Mouse (Mus musculus) urinary bladder, postnatal 14 days (tissue): ENCODE data around the gene Immp2l.

Experiments used
- DNase-seq: peaks from one replicate; pipeline ENCODE4 v3.0.0; 2021; ENCODE audit warnings: low spot score

The Immp2l gene

DNA sequence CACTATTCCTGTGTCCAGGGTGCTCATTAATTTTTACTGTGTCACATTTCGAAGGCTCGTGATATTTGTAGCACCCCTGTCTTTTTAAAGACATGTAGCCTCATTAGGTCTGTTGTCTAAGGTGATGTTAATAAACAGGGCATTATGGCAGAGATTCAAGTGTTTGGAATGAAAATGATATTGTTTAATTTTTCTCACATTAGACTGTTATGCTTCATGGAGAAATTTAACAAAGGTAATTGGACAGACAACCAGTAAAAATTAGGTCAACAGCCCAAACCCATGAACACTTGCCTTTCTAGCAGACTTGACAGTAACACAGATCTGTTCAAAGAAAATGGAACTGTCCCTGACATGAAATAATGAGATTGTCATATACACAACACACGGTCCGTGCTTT, 292.5 kb downstream of the Immp2l start:
- no peak for DNase-seq

DNA sequence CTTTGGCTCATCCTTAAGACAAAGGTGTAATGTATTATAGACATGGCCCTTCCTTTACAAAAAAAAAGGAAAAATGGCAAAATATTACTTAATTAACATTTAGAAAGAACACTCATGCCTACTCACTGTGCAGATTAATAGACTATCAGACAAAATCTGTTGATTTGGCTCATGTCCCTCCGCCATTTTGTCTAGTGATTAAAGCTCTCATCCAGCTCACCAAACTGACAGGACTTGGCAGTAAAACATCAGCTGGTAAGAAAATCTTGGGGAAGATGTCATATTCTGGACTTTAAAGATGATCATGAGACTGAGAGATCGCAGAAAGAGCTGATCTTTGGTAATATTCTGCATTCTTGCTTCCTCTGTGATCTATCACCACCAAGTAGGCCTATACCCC, 293.5 kb downstream of the Immp2l start:
- DNase-seq, result no peak

DNA sequence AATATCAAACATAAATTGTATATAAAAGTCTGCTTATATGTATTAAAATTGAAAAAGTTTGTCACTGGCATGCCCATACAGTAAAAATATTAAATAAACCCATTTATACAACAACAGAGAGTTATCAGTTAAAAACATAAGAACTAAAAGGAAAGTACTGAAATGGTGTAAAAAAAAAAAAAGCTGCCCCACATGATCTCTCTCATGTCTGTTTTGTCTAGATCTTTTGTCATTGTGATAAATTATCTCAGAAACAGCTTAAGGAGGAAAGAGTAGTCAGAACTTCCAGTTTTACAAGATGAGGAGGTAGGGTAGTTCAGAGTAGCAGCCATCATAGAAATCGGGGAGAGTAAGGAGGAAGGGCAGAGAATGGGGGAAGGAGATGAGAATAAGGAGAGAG, 298.1 kb downstream of the Immp2l start:
- no peak for DNase-seq

DNA sequence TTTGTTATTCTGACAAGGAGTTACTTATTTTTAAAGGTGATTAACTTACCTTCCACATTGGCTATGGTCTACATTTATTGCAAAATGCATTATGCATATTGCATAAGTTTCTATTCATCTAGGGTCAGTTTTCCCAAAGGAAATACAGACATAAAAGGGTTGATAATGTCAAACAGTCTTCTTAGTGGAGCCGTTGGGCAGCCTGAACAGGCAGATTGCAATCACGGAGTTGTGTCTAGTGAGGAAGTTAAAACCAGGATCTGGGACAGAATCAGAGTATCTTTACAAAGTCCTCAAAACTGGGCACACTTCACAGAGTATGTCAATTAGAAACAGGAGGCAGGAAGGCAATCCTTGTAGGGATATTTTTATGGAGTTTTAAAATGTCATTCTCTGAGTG, 300.5 kb downstream of the Immp2l start:
- DNase-seq, result no peak

DNA sequence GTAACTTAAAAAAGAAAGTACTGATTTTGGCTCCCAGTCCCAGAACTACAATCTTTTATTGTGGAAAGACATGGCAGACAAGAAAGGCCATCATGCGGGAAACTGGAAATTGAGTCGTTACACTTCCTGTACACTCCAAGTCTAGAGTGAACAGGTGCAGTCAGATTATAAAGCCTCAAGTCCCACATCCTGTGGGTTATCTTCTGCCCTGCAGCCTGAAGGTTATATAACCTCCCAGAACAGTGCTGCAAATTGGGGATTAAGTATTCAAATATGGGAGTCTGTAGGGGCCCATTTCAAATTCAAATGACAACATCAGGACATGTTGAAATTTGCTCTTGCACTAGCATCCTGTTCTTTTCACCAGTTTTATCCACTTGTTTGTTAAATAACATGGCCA, 301.9 kb downstream of the Immp2l start:
- no peak for DNase-seq

DNA sequence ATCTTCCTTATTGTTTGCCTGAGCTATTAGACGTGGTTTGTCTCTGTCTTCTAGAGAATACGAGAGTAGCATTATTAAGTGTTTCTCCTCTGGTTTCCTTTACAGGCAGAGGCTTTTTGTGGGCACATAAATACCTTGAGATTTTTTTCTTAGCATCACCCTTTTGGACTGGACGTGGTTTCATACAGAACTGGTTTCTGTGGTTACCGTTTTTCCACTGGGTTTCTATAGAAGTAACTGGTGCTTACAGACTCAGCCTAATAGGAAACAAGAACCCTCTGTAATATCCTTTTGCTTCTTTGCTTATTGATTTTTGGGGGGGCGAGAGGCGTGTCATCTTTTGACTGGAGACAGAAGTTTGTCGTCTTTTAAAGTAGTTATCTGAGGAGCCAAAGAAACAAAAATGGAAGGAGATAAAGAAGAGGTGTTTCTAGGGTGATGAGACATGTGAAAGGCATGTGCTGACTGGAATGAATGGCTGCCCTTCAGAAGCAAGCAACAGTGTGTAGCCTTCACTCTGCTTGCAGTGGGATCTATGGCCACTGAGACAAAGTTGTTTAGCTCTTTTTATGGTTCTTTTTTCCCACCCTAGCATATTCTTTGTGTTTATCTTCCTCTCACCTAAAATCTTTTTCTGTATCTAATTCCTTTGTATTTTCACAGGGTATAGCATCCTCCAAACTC, 307.2 kb downstream of the Immp2l start:
- no peak for DNase-seq

DNA sequence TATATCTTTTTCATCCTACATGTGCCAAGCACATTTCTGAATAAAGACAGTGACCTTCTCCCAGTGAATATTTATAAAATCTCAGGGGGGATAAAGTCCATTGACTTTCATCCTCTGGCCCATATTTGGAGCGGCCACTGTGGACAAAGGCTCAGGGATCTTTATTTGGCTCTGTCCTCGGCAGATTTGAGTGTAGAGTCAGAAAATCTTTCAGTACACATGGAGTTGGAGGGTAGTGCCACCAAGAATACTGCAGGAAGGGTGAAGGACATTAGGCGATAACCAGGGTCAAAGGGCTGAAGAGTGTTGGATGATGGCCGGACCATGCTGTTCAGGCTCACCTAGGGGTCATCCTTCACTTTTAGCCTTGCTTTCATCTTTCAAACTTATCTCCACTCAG, 321.7 kb downstream of the Immp2l start:
- DNase-seq, result no peak

DNA sequence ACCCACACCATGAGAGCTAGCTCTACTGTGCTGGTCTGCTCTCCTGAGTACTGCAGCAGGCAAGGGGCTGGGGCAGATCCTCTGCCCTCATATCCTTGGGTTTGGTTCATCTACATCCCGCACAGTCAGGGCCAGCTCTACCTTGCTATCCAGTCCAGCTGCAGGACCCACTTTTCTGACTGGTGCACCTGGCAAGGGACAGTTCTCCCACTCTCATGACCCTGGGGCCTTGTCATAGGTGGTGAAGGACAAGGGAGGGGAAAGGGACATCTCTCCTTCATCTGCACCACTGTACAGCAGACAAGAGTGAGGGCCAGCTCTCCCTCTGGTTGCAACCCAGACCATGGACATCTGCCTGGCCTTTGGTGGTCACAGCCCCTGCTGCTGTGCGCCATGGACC, 323.6 kb downstream of the Immp2l start:
- DNase-seq, result no peak

DNA sequence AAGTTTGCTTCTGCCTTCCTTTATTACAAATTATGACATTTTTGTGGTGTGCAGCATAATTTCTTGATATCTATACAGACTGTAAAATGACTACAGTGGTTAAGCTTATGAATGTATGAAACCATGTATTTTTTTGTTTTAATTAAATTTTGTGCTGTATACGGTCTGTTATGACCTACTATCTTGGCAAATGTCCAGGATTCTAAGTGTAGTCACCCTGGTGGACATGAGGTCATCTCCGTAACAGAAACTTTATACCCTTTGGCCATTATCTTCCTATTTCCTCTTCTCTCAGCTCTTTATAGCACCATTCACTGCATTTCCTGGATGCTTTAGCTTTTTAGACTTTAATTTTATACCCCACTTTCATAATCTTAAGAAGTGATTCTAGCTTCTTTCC, 325.5 kb downstream of the Immp2l start:
- DNase-seq, result no peak

DNA sequence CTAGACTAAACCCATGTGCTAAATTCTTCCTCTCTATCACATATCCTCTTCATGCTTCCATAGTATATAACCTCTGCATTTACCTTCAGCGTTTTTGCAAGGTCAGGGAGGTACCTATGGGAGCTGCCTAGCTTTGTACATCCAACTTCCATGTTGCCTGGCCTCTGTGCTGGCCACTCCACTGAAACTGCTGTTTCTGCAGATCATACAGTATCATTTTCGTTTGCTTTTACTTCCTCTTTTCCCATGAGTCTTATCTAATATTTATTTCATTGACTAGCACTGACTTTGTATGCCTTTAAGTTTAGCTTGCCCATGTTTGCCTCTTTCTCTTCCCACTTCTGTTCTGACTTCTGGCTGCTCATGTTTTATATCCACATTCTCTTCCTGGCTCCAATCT, 325.9 kb downstream of the Immp2l start:
- DNase-seq, result no peak

DNA sequence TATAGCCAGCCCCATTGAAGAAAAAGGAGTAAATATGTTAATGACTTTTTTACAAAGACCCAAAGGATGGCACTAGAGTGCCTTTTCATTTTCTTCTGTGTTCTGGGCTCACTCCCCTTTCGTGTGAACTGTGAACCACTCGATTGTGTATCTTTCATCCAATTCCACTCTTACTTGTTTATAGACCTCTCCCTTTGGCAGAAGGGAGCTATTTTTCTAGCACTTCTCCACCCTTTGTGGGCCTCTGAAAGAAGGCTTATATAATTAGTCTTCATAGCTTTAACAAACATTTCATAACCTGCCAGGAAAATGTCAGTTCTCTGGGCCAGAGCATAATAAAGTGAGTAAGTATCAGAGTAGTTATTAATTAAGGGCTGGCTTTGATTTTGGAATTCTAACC, 327.4 kb downstream of the Immp2l start:
- DNase-seq, result no peak

DNA sequence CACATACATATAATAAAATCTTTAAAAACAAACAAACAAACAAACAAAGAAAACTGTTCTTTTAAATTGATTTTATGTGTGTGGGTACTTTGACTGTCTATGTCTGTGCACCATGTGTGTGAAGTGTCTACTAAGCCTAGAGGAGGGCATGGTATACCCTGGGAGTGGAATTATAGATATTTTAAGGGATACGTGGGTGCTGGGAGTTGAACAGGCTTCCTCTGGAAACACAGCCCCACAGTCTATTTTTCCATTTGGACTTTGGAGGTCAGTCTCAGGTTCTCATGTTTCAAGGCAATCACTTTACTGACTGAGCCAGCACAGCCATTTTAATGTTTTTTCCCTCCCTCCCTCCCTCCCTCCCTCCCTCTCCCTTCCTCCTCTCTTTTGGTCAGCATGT, 331.0 kb downstream of the Immp2l start:
- DNase-seq, result no peak

DNA sequence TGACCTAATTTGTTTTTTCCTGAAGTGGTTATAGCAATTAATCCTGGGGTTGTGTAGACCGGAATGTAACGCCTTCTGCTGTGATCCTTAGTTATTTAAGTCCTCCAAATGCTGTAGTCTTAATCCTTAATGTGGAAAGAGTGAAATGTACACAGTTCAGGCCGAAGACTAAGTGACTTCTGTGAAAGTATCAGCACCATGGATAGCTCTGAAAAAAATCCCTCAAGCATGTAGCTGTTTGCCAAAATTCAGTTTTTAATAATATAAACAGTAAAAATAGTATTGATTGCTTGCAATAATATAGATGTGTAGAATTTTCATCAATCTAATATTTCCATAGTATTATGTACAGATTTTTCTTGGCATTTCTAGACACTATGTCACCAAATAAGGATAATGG, 332.1 kb downstream of the Immp2l start:
- no peak for DNase-seq

DNA sequence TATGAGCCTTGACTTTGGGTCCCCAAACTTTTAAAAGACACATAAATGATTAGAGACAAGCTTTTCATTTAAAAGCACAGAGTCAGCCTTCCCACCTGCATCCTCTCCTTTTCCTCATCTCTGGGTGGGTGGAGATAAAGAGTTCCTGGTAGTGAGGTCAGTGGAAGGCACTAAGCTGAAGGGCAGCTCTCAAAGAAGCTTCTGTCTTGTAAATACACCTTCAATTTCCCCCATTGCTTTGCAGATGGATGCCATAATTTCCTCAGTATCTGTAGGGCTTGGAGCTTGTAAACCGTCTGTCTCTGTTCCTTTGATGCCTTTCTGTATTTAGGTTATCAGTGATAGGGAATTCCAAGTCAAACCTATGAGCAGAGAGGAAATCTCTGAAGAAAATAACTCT, 362.8 kb downstream of the Immp2l start:
- no peak for DNase-seq

DNA sequence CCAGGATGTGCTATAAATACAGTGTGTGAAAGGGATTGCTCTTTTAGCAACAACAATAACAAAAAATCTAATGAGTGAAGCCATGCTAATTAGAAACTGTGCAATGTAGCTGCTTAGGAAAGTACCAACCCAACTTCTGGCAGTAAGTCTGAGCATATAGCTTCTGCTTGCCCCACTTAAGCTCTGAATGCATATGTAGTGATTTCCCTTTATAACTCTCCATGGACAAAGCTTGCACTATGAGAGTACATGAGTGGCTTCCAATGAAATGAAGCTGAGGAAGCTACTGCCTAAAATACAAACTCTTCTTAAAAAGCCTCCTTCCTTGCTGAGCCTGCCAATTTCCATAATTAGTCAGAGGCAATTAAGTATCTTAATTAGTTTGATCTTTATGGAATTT, 370.3 kb downstream of the Immp2l start:
- DNase-seq, result no peak

DNA sequence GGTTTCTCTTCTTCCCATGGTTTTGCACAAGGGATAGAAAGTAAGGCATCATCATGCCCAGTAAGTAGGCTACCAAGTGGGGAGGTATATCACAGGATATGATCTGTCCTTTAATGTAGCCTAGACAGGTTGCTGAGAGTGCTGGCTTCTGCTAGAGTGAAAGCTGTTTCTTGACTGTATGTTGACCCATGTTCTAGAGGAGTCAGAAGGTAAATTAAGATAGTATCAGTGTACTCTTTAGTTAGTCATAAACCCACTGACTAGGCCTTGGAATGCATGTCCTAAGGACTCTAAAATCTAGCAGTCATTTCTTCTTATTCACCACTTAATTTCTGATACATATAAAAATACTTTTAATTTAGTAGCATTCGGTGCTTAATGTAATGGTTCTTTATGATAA, 377.2 kb downstream of the Immp2l start:
- no peak for DNase-seq

DNA sequence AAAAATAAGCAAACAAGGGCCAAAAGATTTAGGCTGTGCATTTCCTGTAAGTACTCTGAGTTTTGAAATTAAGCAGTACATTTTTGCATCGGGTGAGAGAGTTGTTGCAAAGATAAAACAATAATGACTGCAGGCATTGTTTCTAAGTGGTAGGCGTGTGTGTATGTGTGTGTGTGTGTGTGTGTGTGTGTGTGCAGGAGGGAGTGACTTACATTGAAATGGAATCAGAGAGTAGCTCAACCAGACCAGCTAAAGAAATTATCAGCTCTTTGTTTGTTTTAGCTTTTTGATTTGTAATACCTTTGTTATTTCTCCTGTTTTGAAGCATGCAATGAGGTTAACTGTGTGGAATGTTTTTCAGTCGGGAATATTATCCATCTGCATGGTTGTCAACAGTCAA, 378.0 kb downstream of the Immp2l start:
- peak; percentile 4 for DNase-seq

DNA sequence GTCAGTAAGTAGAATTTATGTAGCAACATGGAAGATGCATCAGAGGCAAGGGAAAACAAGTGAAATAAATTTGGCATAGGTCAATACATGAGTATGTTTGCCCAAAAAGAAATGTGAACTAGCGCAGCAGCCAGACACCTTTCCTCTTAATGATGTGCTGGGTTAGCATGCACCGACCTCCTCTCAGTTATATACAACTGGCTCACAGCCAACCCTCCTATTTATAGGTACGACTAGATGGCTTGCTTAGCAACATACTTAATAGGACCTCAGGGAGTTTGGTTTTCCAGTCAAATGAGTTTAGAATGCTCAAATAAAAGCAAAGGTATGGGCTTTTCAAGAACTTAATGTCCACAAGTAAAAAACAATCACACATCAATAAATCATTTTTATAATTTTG, 385.5 kb downstream of the Immp2l start:
- no peak for DNase-seq

DNA sequence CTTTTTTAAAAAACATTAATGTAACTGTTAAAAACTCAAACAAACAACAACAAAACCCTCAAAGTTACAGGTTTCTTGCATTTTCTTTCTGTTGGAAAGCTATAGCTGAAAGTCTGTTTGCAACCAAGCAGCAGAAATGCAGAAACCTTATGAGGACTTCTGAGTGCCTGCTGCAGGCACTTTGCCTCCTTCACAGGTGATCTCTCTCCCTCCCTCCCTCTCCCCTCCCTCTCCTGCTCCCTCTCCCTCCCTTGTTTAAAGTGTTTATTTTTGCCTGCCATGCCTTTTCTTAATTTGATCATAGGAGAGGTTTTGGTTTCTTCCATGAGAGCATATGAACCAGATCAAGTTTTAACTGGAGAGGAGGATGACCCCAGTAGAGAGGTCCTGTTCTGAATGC, 392.7 kb downstream of the Immp2l start:
- DNase-seq, result no peak

DNA sequence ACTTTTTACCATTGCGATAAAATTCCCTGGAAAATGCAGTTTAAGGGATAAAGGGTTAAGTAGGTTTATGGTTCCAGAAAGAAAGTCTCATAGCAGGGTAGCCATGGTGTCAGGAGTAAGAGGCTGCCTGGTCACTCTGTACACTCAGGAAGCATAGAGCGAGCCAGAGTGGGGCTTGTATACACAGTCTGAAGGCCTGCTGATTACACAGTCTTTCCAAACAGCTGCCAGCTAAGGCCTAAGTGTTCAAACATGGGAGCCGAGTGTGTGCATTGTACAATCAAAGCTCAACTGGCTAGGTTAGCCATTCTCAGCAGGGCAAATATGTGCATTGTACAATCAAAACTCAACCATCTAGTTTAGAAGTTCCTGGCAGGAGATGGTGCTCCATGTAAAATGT, 393.2 kb downstream of the Immp2l start:
- no peak for DNase-seq

DNA sequence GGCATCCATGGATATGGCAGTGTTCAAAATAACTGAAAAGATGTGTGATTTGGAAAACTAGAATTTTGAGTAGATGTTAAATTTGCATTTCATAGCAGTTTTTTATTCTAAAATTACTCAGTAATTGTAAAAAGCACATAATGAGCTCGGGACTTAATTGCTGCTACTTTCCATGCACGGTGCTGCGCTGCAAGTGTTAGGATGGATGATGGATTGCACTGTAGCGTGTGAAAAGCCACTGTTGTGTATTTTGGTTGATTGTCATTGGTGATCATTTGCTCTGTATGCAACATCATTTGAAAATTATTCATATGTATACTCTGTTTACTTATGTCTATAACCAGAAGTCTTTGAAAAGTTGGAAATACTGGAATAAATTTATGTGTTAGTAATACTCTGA, 394.1 kb downstream of the Immp2l start:
- no peak for DNase-seq

DNA sequence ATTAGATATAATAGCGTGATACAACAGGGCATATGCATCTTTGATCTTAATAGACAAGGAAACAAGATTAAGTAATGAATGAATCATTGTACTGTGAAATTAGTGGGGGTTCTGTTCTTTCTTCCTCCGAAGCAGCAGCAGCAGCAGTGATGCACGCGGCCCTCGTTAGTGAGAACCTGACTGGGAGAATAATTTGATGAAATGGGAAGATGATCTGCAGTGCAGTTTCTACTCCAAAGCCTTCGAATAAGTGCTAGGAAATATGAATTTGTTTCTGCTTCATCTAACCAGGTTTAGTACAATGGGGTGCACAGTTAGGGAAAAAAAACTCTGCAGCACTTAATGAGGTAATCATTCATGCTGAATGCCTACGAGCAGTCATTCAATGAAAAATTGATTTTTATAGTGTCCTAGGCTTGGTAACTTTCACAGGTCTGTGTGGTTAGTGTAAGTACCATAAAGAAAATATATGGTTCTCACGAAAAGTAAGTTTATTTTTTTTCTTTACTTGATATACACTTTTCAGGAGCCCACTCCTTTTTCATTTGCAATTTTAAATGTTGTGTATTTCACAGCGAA, 401.3 kb downstream of the Immp2l start:
- no peak for DNase-seq

DNA sequence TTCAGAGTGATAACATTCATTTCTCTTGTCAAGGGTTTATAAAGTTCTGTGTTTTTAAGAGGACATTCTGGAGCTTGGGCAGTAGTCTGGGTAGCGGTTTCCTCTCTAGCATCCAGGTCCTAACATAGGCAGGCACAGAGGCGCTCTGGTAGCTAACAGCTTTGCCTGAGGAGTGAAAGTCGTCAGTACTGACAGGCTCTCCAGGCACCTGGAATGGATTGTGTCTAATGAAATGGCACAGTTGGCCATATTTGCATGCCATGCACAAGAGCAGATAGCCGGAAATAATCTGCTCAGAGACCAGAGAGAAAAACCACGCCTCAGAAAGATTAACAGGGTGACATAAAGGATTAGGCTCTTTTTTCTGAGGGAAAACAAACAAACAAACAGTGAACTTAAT, 403.6 kb downstream of the Immp2l start:
- DNase-seq, result no peak

DNA sequence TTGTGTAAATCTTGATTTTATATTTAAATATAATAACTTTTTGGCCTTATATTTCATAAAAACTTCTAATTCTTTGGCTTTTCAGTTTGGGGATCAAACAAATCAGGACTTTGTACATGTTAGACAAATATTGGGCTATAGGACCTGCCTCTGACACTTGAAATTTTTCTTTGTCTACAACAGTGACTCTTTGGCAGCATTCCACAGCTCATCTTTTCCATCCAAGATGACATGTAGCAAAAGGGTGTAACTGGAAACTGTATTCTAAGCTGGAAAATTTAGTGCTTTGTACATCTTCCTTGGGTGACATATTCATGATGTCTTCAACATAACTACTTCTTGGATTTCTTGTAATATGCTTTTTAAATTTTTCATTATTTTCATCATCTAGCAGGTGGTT, 404.9 kb downstream of the Immp2l start:
- DNase-seq, result no peak
